Mouse (Mus musculus): ENCODE measurements around the gene Fam181a. TPM values are rescaled to one million over a fixed set of nuclear protein-coding genes. Genes with fewer than 3 reads are reported as not detected.

Gene Fam181a
- polyA plus RNA-seq, 1 experiment from 2014 or later: 21.1 TPM

DNA sequence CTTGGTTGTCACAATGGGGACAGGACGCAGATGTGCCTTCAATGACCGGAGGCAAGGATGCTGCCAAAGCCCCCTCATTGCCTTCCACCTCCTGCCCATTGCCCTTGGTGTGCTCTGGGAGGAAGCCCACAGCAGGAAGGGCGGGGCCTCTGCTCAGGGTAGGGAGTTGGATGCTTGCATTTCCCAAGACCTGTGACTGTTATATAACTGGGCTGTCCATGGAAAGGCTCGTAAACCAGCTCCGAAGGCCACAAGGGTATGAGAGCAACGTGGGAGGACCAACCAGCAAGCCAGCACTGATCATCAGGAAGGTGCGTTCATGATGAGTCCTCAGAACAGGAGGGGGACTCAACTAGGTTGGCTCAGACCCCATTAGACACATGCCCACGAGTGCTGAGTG is 50.0 kb downstream of the Fam181a start:
- Histone ChIP-seq H3K36me3 (no peaks in the 10 kb centered on the region), H3K9ac (replicated peaks) (no peak overlapping the region), H3K27ac (no peak overlapping the region), H3K4me1 (replicated peaks) (peaks cover 7% of the 10 kb centered on the region; the same call in 1 of the 2 replicates), H3K9me3 (no peaks in the 10 kb centered on the region), H3K4me2 (replicated peaks) (no peak overlapping the region), H3K4me3 (replicated peaks) (no peak overlapping the region), H3K27me3 (no peaks in the 10 kb centered on the region)
- 87% methylated on average over 8 of the region's 8 CpGs for WGBS
- no peak for ATAC-seq

DNA sequence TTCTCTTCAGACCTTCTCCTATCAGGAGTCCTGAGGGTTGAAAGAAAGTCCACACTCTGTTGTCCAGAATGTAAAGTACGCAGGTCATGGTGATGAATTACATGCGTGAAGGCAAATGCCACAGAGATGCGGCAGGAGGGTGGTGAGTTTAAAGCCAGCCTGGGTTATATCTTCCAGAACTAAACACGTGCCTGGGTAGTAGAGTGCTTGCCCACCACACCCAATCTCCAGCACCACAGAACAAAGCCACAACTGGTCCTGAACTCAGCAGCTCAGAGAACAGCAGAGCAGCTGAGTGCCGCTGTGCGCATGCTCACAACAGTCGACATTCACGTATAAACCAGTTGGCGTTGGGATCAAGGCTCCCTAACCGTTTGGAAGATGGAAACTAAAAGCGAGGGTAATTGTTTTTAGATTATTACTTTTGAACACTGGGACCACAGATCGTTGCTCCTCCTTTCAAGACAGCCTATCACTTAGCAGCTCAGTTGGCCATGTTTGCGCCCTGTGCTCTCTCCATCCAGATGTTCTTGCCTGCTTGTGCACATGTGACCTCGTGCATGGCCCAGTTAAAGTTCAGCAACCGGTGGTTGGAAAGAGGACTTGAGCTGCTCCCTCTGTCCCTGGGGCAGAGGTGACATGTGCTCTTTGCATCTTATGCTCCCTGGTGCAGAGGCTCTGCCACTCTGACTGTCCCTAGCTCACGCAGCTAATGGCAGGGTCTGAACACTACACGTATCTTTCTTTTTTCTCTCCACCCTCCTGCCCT is 50.9 kb downstream of the Fam181a start:
- Histone ChIP-seq H3K36me3 (no peaks in the 10 kb centered on the region), H3K27ac (no peak overlapping the region), H3K4me2 (replicated peaks) (no peak overlapping the region), H3K4me3 (replicated peaks) (no peak overlapping the region), H3K27me3 (no peaks in the 10 kb centered on the region), H3K4me1 (replicated peaks) (peaks cover 7% of the 10 kb centered on the region; the same call in 1 of the 2 replicates), H3K9ac (replicated peaks) (no peak overlapping the region), H3K9me3 (no peaks in the 10 kb centered on the region)
- WGBS: 92% methylated on average over 17 of the region's 17 CpGs
- no peak for ATAC-seq

DNA sequence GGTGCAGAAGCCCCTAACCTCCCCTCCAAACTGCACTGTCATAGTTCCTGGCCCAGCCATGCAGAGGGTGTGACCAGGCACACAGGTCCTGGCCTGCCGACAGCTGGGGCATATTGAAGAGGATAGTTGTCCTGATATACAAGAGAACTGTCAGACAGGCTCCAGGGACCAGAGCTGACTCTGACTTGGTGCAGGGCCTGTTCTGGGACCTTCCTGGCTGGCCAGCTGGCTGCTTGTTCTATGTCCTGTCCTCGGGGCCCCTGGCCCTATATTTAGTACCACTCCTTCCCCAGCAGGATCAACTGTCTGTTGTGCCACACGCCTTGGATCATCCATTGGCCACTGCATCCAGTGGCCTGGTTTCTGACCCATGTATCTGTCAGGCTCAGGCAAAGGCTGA is 51.6 kb downstream of the Fam181a start:
- no peak for ATAC-seq
- 91% methylated on average over 3 of the region's 3 CpGs for WGBS
- Histone ChIP-seq H3K27ac (no peak overlapping the region), H3K9ac (replicated peaks) (no peak overlapping the region), H3K9me3 (no peaks in the 10 kb centered on the region), H3K4me3 (replicated peaks) (no peak overlapping the region), H3K36me3 (no peaks in the 10 kb centered on the region), H3K27me3 (no peaks in the 10 kb centered on the region), H3K4me1 (replicated peaks) (peaks cover 7% of the 10 kb centered on the region; the same call in 1 of the 2 replicates), H3K4me2 (replicated peaks) (no peak overlapping the region)

Other genes with a start within 250 kb of the Fam181a start
- gene Prima1, start 68.8 kb upstream of the Fam181a start, polyA plus RNA-seq (2015; fragmentation: Nextera tagmentation; extraction: Ambion mirVana): 1.6 and 2.1 TPM in 2 replicates
- 0.57 and 0.82 TPM in 2 replicates for gene Asb2, start 45.0 kb downstream of the Fam181a start, polyA plus RNA-seq (2015; fragmentation: Nextera tagmentation; extraction: Ambion mirVana)
- gene Otub2, start 77.7 kb downstream of the Fam181a start, polyA plus RNA-seq (2015; fragmentation: Nextera tagmentation; extraction: Ambion mirVana): 18.3 and 19.6 TPM in 2 replicates
- gene 9330161L09Rik, start 96.8 kb downstream of the Fam181a start, polyA plus RNA-seq (2015; fragmentation: Nextera tagmentation; extraction: Ambion mirVana): 0.68 and 1.2 TPM in 2 replicates
- 138 and 163 TPM in 2 replicates for gene Ddx24, start 114.9 kb downstream of the Fam181a start, polyA plus RNA-seq (2015; fragmentation: Nextera tagmentation; extraction: Ambion mirVana)
- gene Ifi27, start 123.2 kb downstream of the Fam181a start, polyA plus RNA-seq (2015; fragmentation: Nextera tagmentation; extraction: Ambion mirVana): 5.2 and 6.2 TPM in 2 replicates
- 3.0 and 6.2 TPM in 2 replicates for gene Ifi27l2a, start 132.7 kb downstream of the Fam181a start, polyA plus RNA-seq (2015; fragmentation: Nextera tagmentation; extraction: Ambion mirVana)
- not detected in 2 replicates for gene Ifi27l2b, start 146.2 kb downstream of the Fam181a start, polyA plus RNA-seq (2015; fragmentation: Nextera tagmentation; extraction: Ambion mirVana)
- 2.0 and 2.2 TPM in 2 replicates for gene Ppp4r4, start 221.3 kb downstream of the Fam181a start, polyA plus RNA-seq (2015; fragmentation: Nextera tagmentation; extraction: Ambion mirVana)